Mouse (Mus musculus) left cerebral cortex, adult 18-20 months (tissue): ENCODE measurements around the gene Olfr1269. TPM values are rescaled to one million over a fixed set of nuclear protein-coding genes. Genes with fewer than 3 reads are reported as not detected.

Experiments
- DNase-seq, 2 experiments: peaks; one replicate each; pipeline ENCODE4 v3.0.0; 2021 to 2022; ENCODE audit warnings: low spot score in 2 of 2, mixed read lengths in 1 of 2
- long read RNA-seq, 2 experiments: library from polyadenylated mRNA; stranded (forward); transcript quantifications; one replicate each; pipeline ENCODE4 v2.0.0; 2021
- total RNA-seq, 2 experiments: library from RNA; stranded (reverse); gene quantifications; 2 replicates each; pipeline ENCODE4 v1.2.3; 2021

Gene Olfr1269
- not detected for total RNA-seq
- long read RNA-seq, experiment 1: 0 reads
- long read RNA-seq, experiment 2: 0 reads

DNA sequence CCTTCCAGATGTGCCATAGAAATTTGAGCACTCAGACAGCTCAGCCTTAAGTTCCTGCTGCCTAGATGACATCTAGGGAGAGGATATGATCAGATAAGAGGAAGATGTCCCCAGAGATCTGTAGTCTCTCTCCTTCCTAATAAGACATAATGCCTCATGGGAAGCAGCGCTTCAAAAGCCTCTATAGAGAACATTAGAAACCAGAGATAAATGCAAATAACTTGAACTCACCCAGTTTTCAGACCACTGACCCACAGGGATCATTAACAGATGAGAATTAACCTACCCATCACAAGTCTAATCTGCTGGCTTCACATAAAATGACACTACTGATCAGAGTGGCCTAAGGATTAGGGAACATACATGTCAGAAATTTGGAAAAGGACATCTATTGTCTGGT is at the start of gene Olfr1269:
TSS of gene Olfr1269 (minus strand) at position 101 of the 400 bp plus-strand sequence.
- DNase-seq: no peak

DNA sequence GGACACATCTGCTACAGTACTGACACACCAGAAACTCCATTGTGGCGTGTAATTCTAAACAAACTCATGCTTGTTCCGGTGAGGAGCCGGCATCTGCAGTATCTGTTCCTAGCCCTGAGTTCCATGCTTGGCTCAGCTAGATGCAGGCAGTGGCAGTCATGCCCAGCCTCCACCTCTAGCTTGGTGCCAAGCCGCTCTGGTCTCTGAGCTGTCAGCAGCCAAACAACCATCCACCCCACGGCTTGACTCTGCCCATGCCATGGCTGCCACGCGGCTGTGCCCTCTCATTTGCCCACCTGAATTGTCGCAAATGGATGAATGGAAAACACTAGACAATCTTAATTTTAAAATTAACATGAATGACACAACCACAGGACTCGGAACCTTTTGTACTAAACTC is 32.7 kb upstream of the Olfr1269 start:
- no peak for DNase-seq

GRCm38 (mm10) chr2:90152991-90153390 is 31.8 kb upstream of the Olfr1269 start, which contains the start of gene Olfr1270:
TSS of gene Olfr1270 (minus strand) at chr2:90153091.
- DNase-seq: no peak

DNA sequence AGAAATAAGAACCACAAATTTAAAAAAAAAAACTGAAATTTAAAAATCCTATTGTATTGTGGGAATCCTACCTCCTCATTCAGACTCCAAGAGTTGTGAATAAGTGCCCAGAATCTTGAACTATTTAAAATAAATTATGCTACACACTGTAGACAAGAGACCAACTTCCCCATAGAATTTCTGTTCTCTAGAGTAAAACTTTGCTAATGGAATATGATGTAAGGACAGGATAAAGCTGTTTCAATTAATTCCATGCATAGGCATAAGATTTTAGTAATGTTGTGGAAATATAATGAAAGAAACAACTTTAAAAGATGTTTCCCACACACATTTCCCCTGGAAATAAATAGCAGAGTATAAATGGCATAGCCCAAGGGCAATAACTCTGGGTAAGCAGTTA is 21.0 kb upstream of the Olfr1269 start, which contains the start of gene Olfr32:
TSS of gene Olfr32 (minus strand) at position 101 of the 400 bp plus-strand sequence.
- no peak for DNase-seq

GRCm38 (mm10) chr2:90070065-90070464 is 51.1 kb downstream of the Olfr1269 start:
- peak in 1 of 2 experiments; percentile 3 for DNase-seq

Other genes with a start within 250 kb of the Olfr1269 start
- not detected for gene Olfr1257, start 243.0 kb downstream of the Olfr1269 start, total RNA-seq
- not detected for gene Olfr1258, start 194.1 kb downstream of the Olfr1269 start, total RNA-seq
- gene Olfr1259, start 172.7 kb downstream of the Olfr1269 start, total RNA-seq: not detected
- gene Olfr1260, start 147.1 kb downstream of the Olfr1269 start, total RNA-seq: not detected
- gene Olfr1261, start 130.2 kb downstream of the Olfr1269 start, total RNA-seq: not detected
- not detected for gene Olfr1262, start 121.3 kb downstream of the Olfr1269 start, total RNA-seq
- not detected for gene Olfr1263, start 109.3 kb downstream of the Olfr1269 start, total RNA-seq
- not detected for gene Olfr1264, start 95.8 kb downstream of the Olfr1269 start, total RNA-seq
- gene Olfr1265, start 86.1 kb downstream of the Olfr1269 start, total RNA-seq: not detected
- gene Olfr140, start 57.8 kb downstream of the Olfr1269 start, total RNA-seq: not detected
- gene Olfr32, start 20.9 kb upstream of the Olfr1269 start, total RNA-seq: not detected
- gene Olfr1270, start 31.7 kb upstream of the Olfr1269 start, total RNA-seq: not detected
- gene Olfr1506, start 103.1 kb upstream of the Olfr1269 start, total RNA-seq: not detected
- gene Olfr142, start 136.2 kb upstream of the Olfr1269 start, total RNA-seq: not detected
- gene Olfr1271, start 149.6 kb upstream of the Olfr1269 start, total RNA-seq: not detected
- not detected for gene Olfr1272, start 171.4 kb upstream of the Olfr1269 start, total RNA-seq
- not detected for gene Gm13769, start 200.8 kb upstream of the Olfr1269 start, total RNA-seq